Mouse (Mus musculus) kidney, embryonic 16.5 days (tissue): ENCODE results near the gene 4921536K21Rik. TPM values are rescaled to one million over a fixed set of nuclear protein-coding genes. Genes with fewer than 3 reads are reported as not detected.

ENCODE experiments used
- ATAC-seq: fragments of 200-750 bp; cut with Nextera tagmentation; 2 replicates; pipeline ENCODE4 v1.8.0; 2017; ENCODE audit warnings: moderate TSS enrichment; ENCODE audit not compliant: low FRiP score, low TSS enrichment
- H3K27ac ChIP-seq: fragments of 300-500 bp; sonication (generic); 2 replicates; pipeline ENCODE4 v1.5.1; 2014; ENCODE audit warnings: low read length
- H3K27me3 ChIP-seq: fragments of 300-500 bp; sonication (generic); 2 replicates; pipeline ENCODE4 v1.6.1; 2014; ENCODE audit warnings: low read length, control low read depth, mixed read lengths; ENCODE audit not compliant: insufficient read depth
- H3K36me3 ChIP-seq: fragments of 300-500 bp; sonication (generic); 2 replicates; pipeline ENCODE4 v1.6.1; 2014; ENCODE audit warnings: low read length, control low read depth, mixed read lengths; ENCODE audit not compliant: insufficient read depth
- H3K4me1 ChIP-seq: fragments of 300-500 bp; sonication (generic); 2 replicates; pipeline ENCODE4 v1.6.1; 2014; ENCODE audit warnings: low read length, control low read depth, mixed read lengths; ENCODE audit not compliant: insufficient read depth
- H3K4me2 ChIP-seq: fragments of 300-500 bp; sonication (generic); replicated peaks from 2 replicates; pipeline ENCODE4 v1.6.1; 2014; ENCODE audit warnings: low read depth, low read length
- H3K4me3 ChIP-seq: fragments of 300-500 bp; sonication (generic); 2 replicates; pipeline ENCODE4 v1.5.1; 2014; ENCODE audit warnings: mild to moderate bottlenecking, low read length
- H3K9ac ChIP-seq: fragments of 300-500 bp; sonication (generic); replicated peaks from 2 replicates; pipeline ENCODE4 v1.6.1; 2014; ENCODE audit warnings: low read length
- H3K9me3 ChIP-seq: fragments of 300-500 bp; sonication (generic); 2 replicates; pipeline ENCODE4 v1.6.1; 2016; ENCODE audit warnings: low read length, control low read depth
- WGBS: fragments of 180-500 bp; shearing (Covaris S2); extraction: QIAGEN DNeasy Blood & Tissue Kit; methylation state at CpG from one replicate; pipeline ENCODE4 v1.1.7; 2014; 5-methylcytosine and 5-hydroxymethylcytosine counted together
- polyA plus RNA-seq: library from polyadenylated mRNA; unstranded; fragments of >200 nt; fragmentation: Nextera tagmentation; extraction: Ambion mirVana; gene quantifications from 2 replicates; pipeline ENCODE4 v1.2.1, GENCODE M21; 2015

Gene 4921536K21Rik
- polyA plus RNA-seq, result 0.62 and 0.71 TPM in 2 replicates

DNA sequence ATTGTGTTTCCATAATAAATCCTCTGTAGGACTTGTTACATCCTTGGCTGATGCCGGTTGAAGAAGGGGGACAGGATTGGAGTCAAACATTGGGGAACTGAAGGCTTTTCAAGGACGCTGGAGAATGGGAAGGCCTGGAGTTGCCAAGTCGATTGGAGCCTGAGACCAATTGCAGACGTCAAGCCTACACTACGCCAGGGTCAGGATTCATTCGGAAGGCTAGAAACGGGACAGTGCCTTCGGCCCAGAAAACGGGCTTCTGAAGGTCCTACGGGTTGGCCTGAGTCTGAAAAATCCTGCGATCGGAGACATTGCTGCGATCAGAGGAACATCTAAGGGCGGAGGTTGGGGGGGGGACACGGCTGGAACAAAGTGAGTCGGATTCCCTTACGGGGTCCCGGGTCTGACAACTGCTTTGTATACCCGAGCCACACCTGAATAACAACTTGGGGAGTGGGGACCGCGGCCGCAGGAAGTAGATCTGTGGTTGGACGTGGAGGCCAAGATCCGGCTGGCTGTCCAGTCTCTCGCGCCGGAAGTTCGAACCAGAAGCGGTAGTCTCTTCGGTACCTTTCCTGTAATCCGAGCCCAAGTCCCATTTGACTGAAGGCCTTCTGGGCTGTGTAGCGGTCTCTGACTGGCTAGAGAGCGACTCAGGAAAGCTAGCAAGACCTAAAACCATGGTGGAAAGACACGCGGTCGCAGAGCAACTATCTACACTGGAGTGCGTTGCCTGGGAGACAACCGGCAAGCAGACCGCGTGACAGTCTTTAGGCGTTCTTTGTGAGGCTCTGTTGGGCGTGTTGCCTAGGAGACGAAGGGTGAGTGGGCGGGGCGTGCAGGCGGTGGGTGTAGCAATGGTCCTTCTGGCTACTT is at the start of gene 4921536K21Rik, which contains the start of gene Dusp18:
TSS of gene 4921536K21Rik (minus strand) at position 693 of the 876 bp plus-strand sequence.
TSS of gene Dusp18 (plus strand) at position 835 of the 876 bp plus-strand sequence.
- H3K36me3 ChIP-seq, result peaks cover 5% of the 10 kb centered on the region
- WGBS, result 3% methylated on average over 46 of the region's 46 CpGs

DNA sequence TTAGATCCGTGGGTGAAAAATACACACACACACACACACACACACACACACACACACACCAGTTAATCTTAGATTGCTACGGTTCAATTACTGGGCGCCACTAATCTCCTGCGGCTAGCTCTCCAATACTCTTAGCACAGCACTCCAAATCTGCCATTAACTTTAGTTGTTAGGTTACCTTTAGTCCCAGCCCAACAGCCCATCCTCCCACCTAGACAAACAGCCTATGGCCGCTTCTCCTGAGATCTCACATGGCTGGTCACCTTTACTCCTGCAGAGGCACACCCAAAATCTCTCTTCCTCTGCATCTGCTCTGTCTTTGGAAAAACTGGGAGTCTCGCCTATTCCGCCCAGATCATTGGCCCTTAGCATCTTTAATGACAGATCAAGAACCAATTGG is 46.5 kb upstream of the 4921536K21Rik start:
- no peaks in the 10 kb centered on the region for H3K36me3 ChIP-seq
- H3K4me1 ChIP-seq, result no peaks in the 10 kb centered on the region
- H3K4me3 ChIP-seq, result no peak overlapping the region
- H3K9ac ChIP-seq, result no peak overlapping the region
- peaks cover 5% of the 10 kb centered on the region; the same call in 1 of the 2 replicates for H3K27me3 ChIP-seq
- ATAC-seq, result no peak
- H3K9me3 ChIP-seq, result no peaks in the 10 kb centered on the region
- H3K4me2 ChIP-seq, result no peak overlapping the region
- WGBS, result 92% methylated on average over 7 of the region's 7 CpGs
- no peak overlapping the region for H3K27ac ChIP-seq

More for the DNA sequence above, at the start of gene 4921536K21Rik, which contains the start of gene Dusp18:
- peak within 1 kb of the TSS; percentile 97 for H3K27ac ChIP-seq
- H3K4me3 ChIP-seq, result peak within 1 kb of the TSS; percentile 63
- peak within 1 kb of the TSS; percentile 95 for H3K4me2 ChIP-seq
- H3K9me3 ChIP-seq, result no peaks in the 10 kb centered on the region
- peaks cover 15% of the 10 kb centered on the region; the same call in 1 of the 2 replicates for H3K4me1 ChIP-seq
- ATAC-seq, result peak; percentile 98
- no peaks in the 10 kb centered on the region for H3K27me3 ChIP-seq
- peak within 1 kb of the TSS; percentile 80 for H3K9ac ChIP-seq

DNA sequence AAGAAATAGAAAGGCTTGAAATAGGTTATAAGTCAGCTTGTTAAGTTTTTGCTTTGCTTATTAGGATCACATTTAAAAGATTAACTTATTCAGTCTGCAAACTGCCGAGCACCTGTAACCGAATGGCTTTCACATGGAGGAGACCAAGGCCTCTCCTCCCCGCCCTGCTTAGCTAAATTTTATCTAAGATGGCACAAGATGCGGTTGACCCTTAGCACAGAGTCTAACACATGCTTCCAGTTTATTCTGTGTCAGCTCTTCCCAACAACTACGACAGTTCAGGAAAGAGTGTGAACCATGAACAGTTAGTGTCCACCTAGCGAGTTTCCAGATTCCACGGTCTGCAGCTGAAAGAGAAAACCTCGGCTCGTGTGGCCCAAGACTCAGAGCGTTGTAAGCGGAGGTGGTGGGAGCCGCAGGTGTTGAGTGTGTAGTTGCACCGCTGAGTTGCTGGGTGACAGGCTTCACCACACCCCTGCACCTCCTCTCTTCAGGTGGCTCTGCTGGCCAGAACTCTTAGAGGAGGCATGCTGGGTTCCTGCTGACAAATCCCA is 42.5 kb upstream of the 4921536K21Rik start:
- Histone ChIP-seq H3K36me3 (no peaks in the 10 kb centered on the region), H3K4me3 (no peak overlapping the region), H3K4me1 (no peaks in the 10 kb centered on the region; the same call in 1 of the 2 replicates), H3K27me3 (no peaks in the 10 kb centered on the region), H3K9ac (no peak overlapping the region), H3K27ac (peak overlapping the region; percentile 62), H3K9me3 (no peaks in the 10 kb centered on the region), H3K4me2 (no peak overlapping the region)
- ATAC-seq, result 0 out of 2 replicates have a peak, but pooled peaks have one; percentile 67
- 74% methylated on average over 13 of the region's 13 CpGs for WGBS

DNA sequence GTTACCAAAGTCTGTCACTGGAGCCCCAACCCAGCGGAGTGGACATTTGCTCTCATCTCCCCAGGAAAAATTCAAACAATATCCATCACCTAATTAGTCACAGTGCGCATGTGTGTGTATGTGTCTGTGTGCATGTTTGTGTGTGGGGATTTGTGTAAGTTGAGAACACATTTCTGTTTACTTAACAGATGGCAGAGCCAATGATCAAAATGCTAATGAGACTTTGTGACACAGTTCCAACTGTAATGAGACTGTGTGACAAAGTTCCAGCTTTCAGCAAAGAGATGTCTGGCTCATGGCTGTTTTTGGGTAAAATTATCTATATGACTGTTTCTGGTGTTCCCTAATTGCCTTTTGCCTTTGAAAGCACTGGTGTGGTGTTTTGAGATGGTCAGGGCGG is 41.4 kb upstream of the 4921536K21Rik start:
- WGBS, result 72% methylated on average over 3 of the region's 3 CpGs
- no peak for ATAC-seq
- H3K36me3 ChIP-seq, result no peaks in the 10 kb centered on the region
- no peak overlapping the region for H3K9ac ChIP-seq
- H3K4me3 ChIP-seq, result no peak overlapping the region
- H3K4me1 ChIP-seq, result peaks cover 6% of the 10 kb centered on the region
- no peak overlapping the region for H3K4me2 ChIP-seq
- H3K27me3 ChIP-seq, result no peaks in the 10 kb centered on the region
- no peaks in the 10 kb centered on the region for H3K9me3 ChIP-seq
- no peak overlapping the region for H3K27ac ChIP-seq

DNA sequence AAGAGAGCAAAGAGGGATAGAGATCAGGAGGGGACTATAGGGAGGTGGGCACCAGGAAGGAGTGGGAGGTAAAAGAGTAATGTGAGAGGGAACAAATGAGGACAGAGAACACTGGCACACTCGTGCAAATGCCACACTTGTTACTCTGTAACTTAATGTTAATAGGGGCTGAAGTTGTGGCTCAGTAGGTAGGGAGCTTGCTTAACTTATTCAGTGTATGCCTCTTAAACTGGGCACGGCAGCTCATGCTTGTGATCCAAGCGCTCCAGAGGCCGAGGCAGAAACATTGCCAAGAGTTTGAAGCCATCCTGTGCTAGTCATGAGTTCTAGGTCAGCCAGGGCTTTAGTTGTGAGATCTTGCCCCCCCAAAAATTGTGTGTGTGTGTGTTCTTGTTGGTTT is 40.2 kb upstream of the 4921536K21Rik start:
- no peaks in the 10 kb centered on the region for H3K27me3 ChIP-seq
- peak overlapping the region; percentile 24; the same call in 1 of the 2 replicates for H3K27ac ChIP-seq
- H3K9ac ChIP-seq, result no peak overlapping the region
- H3K4me1 ChIP-seq, result peaks cover 14% of the 10 kb centered on the region
- 66% methylated on average over 4 of the region's 4 CpGs for WGBS
- ATAC-seq, result 0 out of 2 replicates have a peak, but pooled peaks have one; percentile 20
- no peaks in the 10 kb centered on the region for H3K36me3 ChIP-seq
- H3K9me3 ChIP-seq, result no peaks in the 10 kb centered on the region
- H3K4me2 ChIP-seq, result no peak overlapping the region
- no peak overlapping the region for H3K4me3 ChIP-seq

DNA sequence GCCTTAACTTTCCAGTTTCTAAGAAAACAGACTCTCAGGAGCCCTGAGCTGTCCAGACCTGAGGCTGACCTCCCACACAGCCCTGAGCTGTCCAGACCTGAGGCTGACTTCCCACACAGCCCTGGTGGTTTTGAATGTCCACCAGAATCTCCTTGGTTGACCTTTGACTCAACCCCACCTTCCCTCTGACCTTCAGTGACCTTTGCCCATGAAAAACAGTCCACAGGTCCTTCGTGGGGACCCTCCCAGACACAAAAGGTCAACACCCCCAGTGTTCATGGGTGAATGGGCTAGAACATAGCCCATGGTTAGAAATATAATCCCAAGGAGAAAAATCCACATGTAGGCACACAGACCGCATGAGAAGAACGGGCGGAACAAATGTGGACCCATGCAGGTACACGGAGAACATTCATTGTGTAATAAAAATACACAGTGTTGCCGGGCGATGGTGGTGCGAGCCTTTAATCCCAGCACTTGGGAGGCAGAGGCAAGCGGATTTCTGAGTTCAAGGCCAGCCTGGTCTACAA is 38.9 kb upstream of the 4921536K21Rik start:
- H3K27ac ChIP-seq, result no peak overlapping the region
- no peaks in the 10 kb centered on the region for H3K36me3 ChIP-seq
- no peak overlapping the region for H3K9ac ChIP-seq
- H3K27me3 ChIP-seq, result no peaks in the 10 kb centered on the region
- H3K4me1 ChIP-seq, result peaks cover 14% of the 10 kb centered on the region
- H3K4me2 ChIP-seq, result no peak overlapping the region
- no peaks in the 10 kb centered on the region for H3K9me3 ChIP-seq
- no peak overlapping the region for H3K4me3 ChIP-seq
- ATAC-seq, result no peak
- 84% methylated on average over 9 of the region's 9 CpGs for WGBS

DNA sequence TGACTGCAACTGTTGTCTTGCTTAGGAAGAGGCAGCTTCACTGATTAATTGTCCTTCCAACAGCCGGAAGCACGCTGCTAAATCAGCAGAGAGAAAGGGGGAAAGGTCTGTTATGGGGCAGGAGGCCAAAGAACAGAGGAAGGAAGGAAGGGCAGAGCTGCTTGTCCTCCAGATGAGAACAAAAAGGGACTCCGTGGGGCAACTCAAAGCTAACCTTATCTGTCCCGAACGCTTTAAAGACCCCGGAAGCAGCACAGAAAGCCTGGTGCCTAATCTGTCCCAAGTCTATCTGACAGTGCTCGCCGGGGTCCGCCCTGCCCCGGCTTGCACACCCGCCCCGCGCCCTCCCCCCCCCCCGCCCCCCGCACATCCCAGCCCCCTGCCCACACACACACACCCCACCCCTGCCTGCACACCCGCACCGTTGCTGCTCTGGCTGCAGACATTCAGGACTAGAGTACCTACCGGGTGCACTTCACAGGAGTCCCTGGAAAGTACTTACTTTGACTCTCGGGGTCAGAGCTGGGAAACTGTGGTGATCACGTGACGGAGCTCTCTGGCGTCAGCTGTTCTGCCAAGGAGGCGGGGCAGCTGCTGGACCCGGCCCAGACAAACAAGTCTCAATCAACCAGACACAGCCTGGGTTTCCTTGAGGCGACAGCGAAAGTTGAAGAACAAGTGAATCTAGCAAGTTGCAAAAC is 36.8 kb upstream of the 4921536K21Rik start, which contains the start of gene Tcn2:
TSS of gene Tcn2 (minus strand) at position 649 of the 701 bp plus-strand sequence.
- Histone ChIP-seq H3K4me3 (peak within 1 kb of the TSS; percentile 55), H3K4me2 (peak within 1 kb of the TSS; percentile 68), H3K27ac (peak within 1 kb of the TSS; percentile 48; the same call in 1 of the 2 replicates), H3K9me3 (no peaks in the 10 kb centered on the region), H3K27me3 (no peaks in the 10 kb centered on the region), H3K4me1 (peaks cover 14% of the 10 kb centered on the region), H3K9ac (peak within 1 kb of the TSS; percentile 58), H3K36me3 (no peaks in the 10 kb centered on the region)
- WGBS, result under 1% methylated on average over 22 of the region's 26 CpGs
- ATAC-seq, result peak; percentile 74

DNA sequence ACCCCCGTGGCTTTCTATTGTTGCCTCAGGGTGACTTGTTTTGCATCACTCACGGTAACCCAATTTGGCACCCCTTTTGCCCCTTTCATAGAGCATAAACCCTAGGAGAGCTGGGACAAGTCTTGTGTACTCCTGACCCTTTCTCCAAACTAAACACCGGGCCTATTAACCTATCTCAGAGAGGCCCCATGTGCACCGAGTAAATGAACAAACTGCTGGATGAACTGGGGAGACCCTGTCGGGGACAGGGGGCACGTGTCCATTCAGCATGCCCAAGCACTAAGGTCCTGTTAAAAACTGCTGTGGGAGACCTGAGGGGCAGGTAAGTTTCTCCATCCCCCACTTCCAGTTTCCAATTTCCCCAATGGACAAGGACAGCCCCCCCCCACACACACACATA is 36.0 kb upstream of the 4921536K21Rik start:
- Histone ChIP-seq H3K9me3 (no peaks in the 10 kb centered on the region), H3K9ac (peak overlapping the region; percentile 58), H3K36me3 (peaks cover 3% of the 10 kb centered on the region; the same call in 1 of the 2 replicates), H3K4me3 (peak overlapping the region; percentile 55), H3K27me3 (no peaks in the 10 kb centered on the region), H3K27ac (peak overlapping the region; percentile 48; the same call in 1 of the 2 replicates), H3K4me2 (peak overlapping the region; percentile 68), H3K4me1 (peaks cover 14% of the 10 kb centered on the region)
- ATAC-seq, result peak; percentile 24; the same call in 1 of the 2 replicates
- 32% methylated on average over 6 of the region's 6 CpGs for WGBS

DNA sequence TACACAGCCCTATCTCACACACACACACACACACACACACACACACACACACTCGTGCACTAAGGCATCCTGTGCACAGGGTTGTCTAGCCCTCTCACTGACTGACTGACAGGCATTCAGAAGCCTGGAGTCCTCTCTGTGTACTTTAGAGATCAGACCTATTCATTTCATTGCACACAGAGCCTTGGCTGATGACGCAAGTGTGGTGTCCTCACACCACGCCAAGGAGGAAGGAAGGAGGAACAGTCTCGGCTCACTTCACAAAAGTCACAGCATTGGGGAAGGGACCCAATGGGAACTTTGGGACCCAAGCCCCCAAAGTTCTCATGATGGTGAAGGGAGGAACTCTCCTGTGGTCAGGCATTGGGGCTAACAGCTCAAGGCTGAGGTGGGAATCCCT is 35.1 kb upstream of the 4921536K21Rik start:
- H3K9me3 ChIP-seq, result no peaks in the 10 kb centered on the region
- H3K27ac ChIP-seq, result no peak overlapping the region
- H3K27me3 ChIP-seq, result no peaks in the 10 kb centered on the region
- H3K4me2 ChIP-seq, result peak overlapping the region; percentile 68
- H3K36me3 ChIP-seq, result peaks cover 7% of the 10 kb centered on the region; the same call in 1 of the 2 replicates
- no peak for ATAC-seq
- H3K9ac ChIP-seq, result no peak overlapping the region
- H3K4me1 ChIP-seq, result peaks cover 14% of the 10 kb centered on the region
- WGBS, result 69% methylated on average over 4 of the region's 4 CpGs
- 0 out of 2 replicates have a peak overlapping the region, but pooled peaks have one; percentile 7 for H3K4me3 ChIP-seq
